Mouse (Mus musculus) hindbrain, embryonic 13.5 days (tissue): ENCODE measurements at regions not wholly inside any gene's neighbourhood (a gene's known extent, or its start where the extent isn't known, plus 50 kb on each side); places are given as distances from the start of the nearest gene placed in this dataset.

Source experiments
- ATAC-seq: fragments of 200-750 bp; cut with Nextera tagmentation; 2 replicates; pipeline ENCODE4 v1.8.0; 2017; ENCODE audit warnings: moderate TSS enrichment; ENCODE audit not compliant: low FRiP score
- H3K27ac ChIP-seq: fragments of 300-500 bp; sonication (generic); 2 replicates; pipeline ENCODE4 v1.5.1; 2015; ENCODE audit warnings: inconsistent platforms, mild to moderate bottlenecking, moderate library complexity
- H3K27me3 ChIP-seq: fragments of 300-500 bp; sonication (generic); 2 replicates; pipeline ENCODE4 v1.6.1; 2015; ENCODE audit warnings: mild to moderate bottlenecking, inconsistent platforms
- H3K36me3 ChIP-seq: fragments of 300-500 bp; sonication (generic); 2 replicates; pipeline ENCODE4 v1.6.1; 2015; ENCODE audit warnings: mild to moderate bottlenecking, inconsistent platforms
- H3K4me1 ChIP-seq: fragments of 300-500 bp; sonication (generic); replicated peaks from 2 replicates; pipeline ENCODE4 v1.6.1; 2015; ENCODE audit warnings: inconsistent platforms
- H3K4me2 ChIP-seq: fragments of 300-500 bp; sonication (generic); 2 replicates; pipeline ENCODE4 v1.6.1; 2015; ENCODE audit warnings: inconsistent platforms, mild to moderate bottlenecking, moderate library complexity
- H3K4me3 ChIP-seq: fragments of 300-500 bp; sonication (generic); 2 replicates; pipeline ENCODE4 v1.5.1; 2015; ENCODE audit warnings: mild to moderate bottlenecking, inconsistent platforms
- H3K9ac ChIP-seq: fragments of 300-500 bp; sonication (generic); 2 replicates; pipeline ENCODE4 v1.6.1; 2015; ENCODE audit warnings: mild to moderate bottlenecking, inconsistent platforms
- H3K9me3 ChIP-seq: fragments of 300-500 bp; sonication (generic); 2 replicates; pipeline ENCODE4 v1.6.1; 2016; ENCODE audit warnings: inconsistent platforms
- WGBS: fragments of 180-500 bp; shearing (Covaris S2); methylation state at CpG from one replicate; pipeline ENCODE4 v1.1.7; 2015; 5-methylcytosine and 5-hydroxymethylcytosine counted together

DNA sequence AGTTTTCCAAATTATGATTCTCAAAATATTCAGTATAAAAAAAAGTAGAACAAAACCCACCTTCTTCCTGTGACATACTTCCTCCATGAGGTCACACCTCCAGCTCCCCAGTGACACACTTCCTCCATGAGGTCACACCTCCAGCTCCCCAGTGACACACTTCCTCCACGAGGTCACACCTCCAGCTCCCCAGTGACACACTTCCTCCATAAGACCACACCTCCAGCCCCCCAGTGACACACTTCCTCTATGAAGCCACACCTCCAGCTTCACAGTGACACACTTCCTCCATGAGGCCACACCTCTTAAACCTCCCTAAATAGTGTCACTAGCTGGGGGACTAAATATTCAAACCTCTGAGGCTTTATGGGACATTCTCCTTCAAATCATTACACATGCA lies 89.8 kb upstream of the Ntrk2 start:
- no peak for ATAC-seq
- Histone ChIP-seq H3K4me2 (no peak overlapping the region), H3K27ac (no peak overlapping the region), H3K36me3 (no peaks in the 10 kb centered on the region), H3K9ac (no peak overlapping the region), H3K9me3 (no peaks in the 10 kb centered on the region), H3K4me1 (no peaks in the 10 kb centered on the region), H3K4me3 (no peak overlapping the region), H3K27me3 (no peaks in the 10 kb centered on the region)
- 64% methylated on average over 1 of the region's 1 CpGs for WGBS

DNA sequence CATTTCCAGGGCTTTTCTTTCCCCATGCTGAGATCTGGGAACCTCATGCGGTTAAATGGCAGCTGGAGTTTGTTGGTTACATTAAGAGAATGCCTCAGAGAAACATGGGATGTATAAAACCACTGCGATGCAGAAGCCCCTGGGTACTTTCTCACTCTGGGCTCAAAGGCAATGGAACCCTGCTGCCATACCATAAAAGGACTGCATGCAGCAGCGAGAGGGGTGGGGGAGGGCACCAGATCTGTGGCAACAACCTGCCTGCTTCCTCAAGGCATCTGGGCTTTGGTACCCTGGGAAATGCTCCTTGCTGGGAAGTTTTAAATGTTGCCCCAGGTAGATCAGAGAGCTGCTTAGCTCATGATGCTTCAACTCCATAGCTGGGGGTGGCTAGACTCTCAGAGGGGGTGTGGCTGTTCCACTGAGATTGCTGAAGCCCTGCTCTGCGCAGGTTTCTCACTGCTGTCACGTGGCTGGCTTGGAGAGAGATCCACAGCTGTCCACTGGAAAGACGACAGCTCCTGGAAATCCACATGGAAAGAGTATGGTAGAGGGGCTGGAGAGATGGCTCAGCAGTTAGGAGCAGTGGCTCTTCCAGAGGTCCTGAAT lies 75.8 kb upstream of the Ntrk2 start:
- H3K27ac ChIP-seq = no peak overlapping the region
- no peak overlapping the region for H3K9ac ChIP-seq
- H3K9me3 ChIP-seq = no peaks in the 10 kb centered on the region
- no peak for ATAC-seq
- no peaks in the 10 kb centered on the region for H3K27me3 ChIP-seq
- WGBS = 15% methylated on average over 6 of the region's 6 CpGs
- no peak overlapping the region for H3K4me2 ChIP-seq
- no peak overlapping the region for H3K4me3 ChIP-seq
- peaks cover 13% of the 10 kb centered on the region for H3K4me1 ChIP-seq
- H3K36me3 ChIP-seq = no peaks in the 10 kb centered on the region

DNA sequence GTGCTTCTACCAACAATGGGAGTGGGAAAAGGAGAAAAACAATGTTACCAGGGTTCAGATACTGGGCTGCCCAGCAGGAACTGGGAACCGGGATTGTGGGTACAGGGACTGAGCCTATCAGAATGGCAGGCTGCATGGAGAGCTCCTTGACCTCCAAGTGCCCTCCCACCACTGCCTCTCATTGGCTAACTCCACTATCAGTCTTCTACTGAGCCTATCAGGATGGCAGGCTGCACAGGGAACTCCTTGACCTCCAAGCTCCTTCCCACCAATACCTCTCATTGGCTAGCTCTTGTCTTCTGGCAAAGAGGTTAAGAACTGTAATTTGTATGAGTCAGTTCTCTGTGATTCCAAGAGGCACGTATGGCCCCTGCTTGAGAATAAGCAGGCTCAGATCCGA lies 73.6 kb upstream of the Ntrk2 start:
- no peak overlapping the region for H3K4me3 ChIP-seq
- H3K27ac ChIP-seq = no peak overlapping the region
- no peak overlapping the region for H3K4me2 ChIP-seq
- H3K27me3 ChIP-seq = no peaks in the 10 kb centered on the region
- peaks cover 17% of the 10 kb centered on the region for H3K4me1 ChIP-seq
- H3K9ac ChIP-seq = no peak overlapping the region
- H3K36me3 ChIP-seq = no peaks in the 10 kb centered on the region
- WGBS = 77% methylated on average over 3 of the region's 3 CpGs
- H3K9me3 ChIP-seq = no peaks in the 10 kb centered on the region
- no peak for ATAC-seq

DNA sequence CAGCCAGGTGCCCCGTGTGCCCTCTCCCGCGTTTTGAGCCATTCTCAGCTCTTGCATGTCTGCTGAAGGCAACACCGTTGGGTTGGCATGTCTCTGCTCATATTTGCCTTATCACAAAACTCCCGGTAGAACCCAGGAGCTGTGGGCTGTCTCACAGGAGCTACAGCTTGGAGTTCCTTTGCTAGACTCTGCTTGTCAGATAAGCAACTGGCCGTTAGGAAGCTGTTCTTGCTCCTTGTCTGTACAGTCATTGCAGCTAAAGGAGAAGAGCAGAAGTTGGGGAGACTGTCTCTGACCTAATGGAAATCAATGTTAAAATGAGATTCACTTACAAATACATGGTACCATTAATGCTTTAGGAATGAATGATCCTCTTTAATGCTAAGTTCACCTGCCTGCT lies 72.8 kb upstream of the Ntrk2 start:
- no peak for ATAC-seq
- Histone ChIP-seq H3K4me3 (no peak overlapping the region), H3K27me3 (no peaks in the 10 kb centered on the region), H3K4me2 (no peak overlapping the region), H3K9me3 (no peaks in the 10 kb centered on the region), H3K9ac (no peak overlapping the region), H3K36me3 (no peaks in the 10 kb centered on the region), H3K4me1 (peaks cover 17% of the 10 kb centered on the region), H3K27ac (no peak overlapping the region)
- 90% methylated on average over 6 of the region's 6 CpGs for WGBS

DNA sequence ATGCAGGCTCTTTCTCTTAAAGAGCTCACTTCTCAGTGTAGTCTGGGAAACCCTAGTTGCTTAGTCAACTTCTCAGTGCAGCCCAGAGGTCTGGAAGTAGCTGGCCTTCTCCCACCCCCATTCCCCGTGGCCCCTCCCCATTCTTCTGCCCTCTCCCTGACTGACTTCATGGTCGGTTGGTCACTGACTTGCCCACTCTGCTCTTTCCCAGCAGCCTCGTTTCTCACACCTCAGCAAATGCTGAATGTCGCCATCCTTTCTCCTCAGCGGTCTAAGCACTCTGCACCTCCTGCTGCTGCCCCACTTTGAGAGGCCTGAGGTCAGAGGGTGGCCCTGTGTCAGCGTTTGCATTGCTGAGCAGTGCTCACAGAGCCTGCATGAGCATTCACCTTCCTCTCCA lies 70.8 kb upstream of the Ntrk2 start:
- peaks cover 14% of the 10 kb centered on the region for H3K4me1 ChIP-seq
- 12% methylated on average over 6 of the region's 6 CpGs for WGBS
- no peaks in the 10 kb centered on the region for H3K9me3 ChIP-seq
- ATAC-seq = no peak
- no peak overlapping the region for H3K9ac ChIP-seq
- H3K36me3 ChIP-seq = no peaks in the 10 kb centered on the region
- H3K4me2 ChIP-seq = no peak overlapping the region
- H3K27me3 ChIP-seq = no peaks in the 10 kb centered on the region
- H3K4me3 ChIP-seq = no peak overlapping the region
- H3K27ac ChIP-seq = no peak overlapping the region

DNA sequence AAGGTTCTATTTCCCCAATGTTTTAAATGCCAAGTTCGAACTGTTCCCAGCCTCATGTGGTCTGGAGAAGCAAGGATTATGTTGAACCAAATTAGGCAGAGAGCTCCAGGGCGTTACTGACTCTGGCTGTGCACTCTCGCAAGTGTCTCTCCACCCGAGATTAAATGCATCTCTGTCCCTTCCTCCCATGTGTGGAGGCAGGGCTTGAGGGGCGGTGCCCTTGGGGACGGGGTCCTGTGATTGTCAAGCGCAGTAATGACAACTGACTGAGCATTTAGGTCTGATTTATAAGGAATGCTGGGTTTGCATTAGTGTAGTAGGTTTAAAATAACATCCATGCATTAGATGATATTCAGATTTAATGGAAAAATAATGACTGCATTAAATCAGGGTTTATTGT lies 65.6 kb upstream of the Ntrk2 start:
- Histone ChIP-seq H3K9me3 (no peaks in the 10 kb centered on the region), H3K27ac (peak overlapping the region; percentile 58), H3K4me1 (peaks cover 12% of the 10 kb centered on the region), H3K4me3 (no peak overlapping the region), H3K27me3 (no peaks in the 10 kb centered on the region), H3K36me3 (no peaks in the 10 kb centered on the region), H3K9ac (no peak overlapping the region), H3K4me2 (no peak overlapping the region)
- WGBS = 53% methylated on average over 7 of the region's 7 CpGs
- ATAC-seq = no peak

DNA sequence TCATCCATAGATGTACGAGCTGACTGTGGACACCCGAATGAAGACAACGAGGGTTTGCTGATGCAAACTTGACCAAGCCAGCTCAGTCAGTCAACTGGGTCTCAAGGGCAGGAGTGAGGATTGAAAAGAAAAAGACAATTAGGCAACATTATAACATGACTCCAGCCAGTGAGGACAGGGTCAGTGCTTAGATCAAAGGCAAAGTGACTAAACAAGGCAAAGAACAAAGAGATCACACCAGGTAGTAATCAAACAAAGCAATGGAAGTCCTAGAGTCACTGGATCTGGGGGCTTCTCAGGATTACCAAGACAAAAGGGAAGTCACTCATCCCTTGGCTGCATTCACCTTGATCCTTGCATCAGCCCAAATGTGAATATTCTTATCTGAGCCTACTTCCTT lies 60.3 kb upstream of the Ntrk2 start:
- H3K9ac ChIP-seq = no peak overlapping the region
- WGBS = 79% methylated on average over 3 of the region's 3 CpGs
- no peak for ATAC-seq
- H3K4me2 ChIP-seq = no peak overlapping the region
- no peaks in the 10 kb centered on the region for H3K36me3 ChIP-seq
- H3K4me1 ChIP-seq = no peaks in the 10 kb centered on the region
- H3K27ac ChIP-seq = no peak overlapping the region
- H3K4me3 ChIP-seq = no peak overlapping the region
- H3K9me3 ChIP-seq = no peaks in the 10 kb centered on the region
- H3K27me3 ChIP-seq = no peaks in the 10 kb centered on the region

DNA sequence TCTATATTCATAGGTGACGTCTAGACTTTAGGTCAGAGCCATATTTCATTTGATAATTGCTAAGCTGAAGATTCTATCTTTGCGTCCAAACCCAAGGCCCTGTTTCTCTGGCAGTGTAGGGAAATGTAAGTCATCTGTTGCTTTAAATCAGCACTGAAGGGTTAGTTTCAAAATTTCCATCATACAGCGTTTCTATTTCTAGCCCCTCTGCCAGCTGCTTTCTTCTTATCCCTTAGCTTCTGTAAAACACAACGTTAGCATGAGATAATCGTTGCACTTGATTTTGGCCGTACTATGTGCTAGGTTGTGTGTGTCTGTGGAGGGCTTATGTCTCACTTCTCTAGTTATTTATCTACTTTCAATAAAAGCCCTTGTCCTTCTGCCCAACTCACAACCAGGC lies 58.7 kb upstream of the Ntrk2 start:
- no peak overlapping the region for H3K4me3 ChIP-seq
- H3K4me2 ChIP-seq = no peak overlapping the region
- H3K27me3 ChIP-seq = no peaks in the 10 kb centered on the region
- 93% methylated on average over 6 of the region's 6 CpGs for WGBS
- ATAC-seq = no peak
- H3K9me3 ChIP-seq = no peaks in the 10 kb centered on the region
- no peaks in the 10 kb centered on the region for H3K4me1 ChIP-seq
- no peak overlapping the region for H3K27ac ChIP-seq
- H3K9ac ChIP-seq = no peak overlapping the region
- H3K36me3 ChIP-seq = no peaks in the 10 kb centered on the region

DNA sequence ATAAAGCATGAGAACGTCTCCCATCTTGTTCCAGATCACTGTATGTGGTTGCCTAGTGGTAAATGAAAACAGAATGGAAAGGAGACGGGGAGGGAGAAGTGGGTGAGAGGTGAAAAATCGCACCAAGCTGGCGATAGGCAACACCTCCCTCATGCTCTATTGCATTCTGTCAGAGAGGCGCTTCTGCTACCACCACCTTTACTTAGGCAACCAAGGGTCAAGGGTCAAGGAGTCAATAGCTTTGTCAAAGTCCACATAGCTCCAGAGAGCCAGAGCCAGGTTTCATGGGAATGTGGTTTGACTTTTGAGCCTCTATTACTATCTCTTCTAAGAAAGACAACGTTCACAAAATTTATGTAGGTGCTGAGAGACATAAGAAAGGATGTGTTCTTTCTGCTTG lies 50.2 kb upstream of the Ntrk2 start:
- H3K4me3 ChIP-seq = no peak overlapping the region
- H3K27ac ChIP-seq = no peak overlapping the region
- H3K4me1 ChIP-seq = no peaks in the 10 kb centered on the region
- H3K27me3 ChIP-seq = no peaks in the 10 kb centered on the region
- no peak overlapping the region for H3K4me2 ChIP-seq
- H3K36me3 ChIP-seq = no peaks in the 10 kb centered on the region
- no peak for ATAC-seq
- H3K9me3 ChIP-seq = no peaks in the 10 kb centered on the region
- 65% methylated on average over 6 of the region's 6 CpGs for WGBS
- no peak overlapping the region for H3K9ac ChIP-seq
